Mouse (Mus musculus) bone marrow, adult 2 months (tissue): Measurements from ENCODE around the gene Ntn5. TPM values are rescaled to one million over a fixed set of nuclear protein-coding genes. Genes with fewer than 3 reads are reported as not detected.

Source experiments
- H3K27ac ChIP-seq: fragments of 200-500 bp; 2 replicates; pipeline ENCODE4 v1.5.1; 2012; ENCODE audit warnings: low read depth, mild to moderate bottlenecking, control low read depth, inconsistent platforms, low read length; ENCODE audit not compliant: control insufficient read depth, poor library complexity, insufficient read depth
- H3K4me1 ChIP-seq: fragments of 200-500 bp; 2 replicates; pipeline ENCODE4 v1.6.1; 2011; ENCODE audit warnings: low read length; ENCODE audit not compliant: control insufficient read depth, insufficient read depth
- H3K4me3 ChIP-seq: fragments of 200-500 bp; replicated peaks from 2 replicates; pipeline ENCODE3; 2011; ENCODE audit warnings: mild to moderate bottlenecking, low read depth, low read length, control low read depth; ENCODE audit not compliant: control insufficient read depth
- CTCF ChIP-seq: fragments of 200-500 bp; IDR thresholded peaks from 2 replicates; pipeline ENCODE4 v1.5.1; 2011; ENCODE audit warnings: low read length, control low read depth; ENCODE audit not compliant: control insufficient read depth, insufficient read depth
- POLR2A ChIP-seq: fragments of 200-500 bp; IDR thresholded peaks from 2 replicates; pipeline ENCODE4 v1.6.1; 2011; ENCODE audit warnings: low read depth, mild to moderate bottlenecking, control low read depth, low read length, borderline replicate concordance; ENCODE audit not compliant: control insufficient read depth
- WGBS: fragments of 180-500 bp; shearing (Covaris S2); methylation state at CpG from one replicate; pipeline ENCODE4 v1.1.7; 2018; 5-methylcytosine and 5-hydroxymethylcytosine counted together
- polyA plus RNA-seq: library from polyadenylated mRNA; stranded (reverse); fragments of >200 nt; gene quantifications from 2 replicates; pipeline ENCODE4 v1.2.4, GENCODE M21; 2011; ENCODE audit warnings: low replicate concordance; ENCODE audit not compliant: missing spikeins, insufficient read depth, insufficient read length

Ntn5 gene
- polyA plus RNA-seq, 1 experiment = not detected

DNA sequence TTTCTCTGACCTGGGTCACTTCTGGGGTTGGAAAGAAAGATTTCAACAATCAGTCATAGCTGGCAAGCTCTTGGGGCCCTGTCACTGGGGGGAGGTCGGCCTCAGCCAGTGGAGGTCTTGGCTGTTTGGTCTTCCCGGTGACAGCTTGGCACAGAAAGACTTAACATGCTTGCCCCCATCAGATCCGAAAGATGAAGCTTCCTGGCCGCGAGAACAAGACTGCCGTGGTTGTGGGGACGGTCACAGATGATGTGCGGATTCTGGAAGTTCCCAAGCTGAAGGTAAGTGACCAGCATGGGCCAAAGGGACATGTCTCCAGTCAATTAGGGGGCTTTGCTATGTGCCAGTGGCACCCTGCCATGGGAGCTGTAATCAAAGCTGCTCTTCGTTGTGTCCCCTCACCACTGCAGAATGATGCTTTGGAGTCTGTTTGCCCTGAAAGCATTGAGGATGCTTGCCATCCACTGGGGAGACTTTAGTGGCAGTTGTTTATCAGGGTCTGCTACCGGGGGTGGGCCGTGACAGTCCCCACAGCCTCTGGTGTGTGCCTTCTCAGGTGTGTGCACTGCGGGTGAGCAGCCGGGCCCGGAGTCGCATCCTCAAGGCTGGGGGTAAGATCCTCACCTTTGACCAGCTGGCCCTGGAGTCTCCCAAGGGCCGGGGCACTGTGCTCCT lies 36.1 kb downstream of the Ntn5 start:
- no peak overlapping the region for H3K27ac ChIP-seq
- TF ChIP-seq POLR2A = no peak
- TF ChIP-seq CTCF = no peak
- 88% methylated on average over 16 of the region's 16 CpGs for WGBS
- H3K4me1 ChIP-seq = peaks cover 4% of the 10 kb centered on the region; the same call in 1 of the 2 replicates
- H3K4me3 ChIP-seq = no peak overlapping the region

DNA sequence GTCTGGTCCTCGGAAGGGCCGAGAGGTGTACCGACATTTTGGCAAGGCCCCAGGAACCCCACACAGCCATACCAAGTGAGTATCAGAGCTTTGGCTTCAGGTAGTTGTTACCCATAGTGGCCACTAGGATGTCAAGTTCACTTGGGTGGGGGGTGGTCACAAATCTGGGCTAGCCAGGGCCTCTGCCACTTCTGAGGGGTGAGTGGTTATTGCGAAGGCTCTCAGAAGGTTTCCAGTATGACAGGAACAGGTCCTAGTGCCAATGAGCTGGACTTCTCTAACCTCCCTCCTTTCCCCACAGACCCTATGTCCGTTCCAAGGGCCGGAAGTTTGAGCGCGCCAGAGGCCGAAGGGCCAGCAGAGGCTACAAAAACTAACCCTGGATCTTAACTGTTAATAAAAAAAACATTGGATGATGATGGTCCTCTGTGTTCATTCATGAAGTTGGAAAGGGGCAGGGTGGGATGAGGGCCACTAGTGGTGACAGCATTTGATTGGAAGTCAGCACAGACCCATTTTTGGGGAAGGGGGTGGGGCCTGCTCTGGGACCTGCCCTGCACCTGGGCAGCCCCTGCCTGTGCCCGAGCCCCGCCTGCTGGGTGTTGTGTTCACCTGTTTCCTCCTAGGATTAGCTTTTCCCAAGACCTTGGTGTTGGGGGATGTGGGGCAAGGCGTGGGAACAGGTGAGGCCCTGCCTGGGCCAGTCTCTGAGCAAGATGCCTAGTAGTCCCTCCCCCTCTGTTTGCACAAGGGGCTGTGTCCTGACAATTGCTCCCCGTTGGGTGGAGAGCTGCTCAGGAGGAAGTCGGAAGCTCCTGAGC lies 36.8 kb downstream of the Ntn5 start, which contains the start of gene Fam83e:
TSS of gene Fam83e (plus strand) at position 800 of the 821 bp plus-strand sequence.
- no peak within 1 kb of the TSS for H3K27ac ChIP-seq
- WGBS = 82% methylated on average over 14 of the region's 14 CpGs
- no peak within 1 kb of the TSS for H3K4me3 ChIP-seq
- TF ChIP-seq CTCF = no peak
- no peak for TF ChIP-seq POLR2A
- H3K4me1 ChIP-seq = peaks cover 2% of the 10 kb centered on the region; the same call in 1 of the 2 replicates

DNA sequence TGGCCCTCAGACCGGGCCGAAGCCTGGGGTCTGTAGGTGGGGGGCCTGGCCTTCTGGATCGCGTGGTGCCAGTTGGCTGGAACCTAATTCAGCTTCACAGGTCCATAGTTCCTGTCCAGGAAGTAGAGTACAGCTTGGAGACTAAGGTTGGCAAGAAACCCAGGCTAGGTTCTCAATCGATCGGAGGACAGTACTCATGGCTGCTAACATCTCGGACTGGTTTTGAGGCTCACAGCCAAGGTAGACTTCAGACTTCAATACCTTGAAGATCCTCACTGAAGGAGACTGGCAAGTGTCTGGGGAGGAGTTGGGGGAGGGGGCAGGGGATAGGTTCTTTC lies 37.4 kb downstream of the Ntn5 start:
- WGBS = 89% methylated on average over 7 of the region's 7 CpGs
- no peak for TF ChIP-seq CTCF
- TF ChIP-seq POLR2A = no peak
- Histone ChIP-seq H3K4me1 (no peaks in the 10 kb centered on the region; the same call in 1 of the 2 replicates), H3K4me3 (no peak overlapping the region), H3K27ac (no peak overlapping the region)

DNA sequence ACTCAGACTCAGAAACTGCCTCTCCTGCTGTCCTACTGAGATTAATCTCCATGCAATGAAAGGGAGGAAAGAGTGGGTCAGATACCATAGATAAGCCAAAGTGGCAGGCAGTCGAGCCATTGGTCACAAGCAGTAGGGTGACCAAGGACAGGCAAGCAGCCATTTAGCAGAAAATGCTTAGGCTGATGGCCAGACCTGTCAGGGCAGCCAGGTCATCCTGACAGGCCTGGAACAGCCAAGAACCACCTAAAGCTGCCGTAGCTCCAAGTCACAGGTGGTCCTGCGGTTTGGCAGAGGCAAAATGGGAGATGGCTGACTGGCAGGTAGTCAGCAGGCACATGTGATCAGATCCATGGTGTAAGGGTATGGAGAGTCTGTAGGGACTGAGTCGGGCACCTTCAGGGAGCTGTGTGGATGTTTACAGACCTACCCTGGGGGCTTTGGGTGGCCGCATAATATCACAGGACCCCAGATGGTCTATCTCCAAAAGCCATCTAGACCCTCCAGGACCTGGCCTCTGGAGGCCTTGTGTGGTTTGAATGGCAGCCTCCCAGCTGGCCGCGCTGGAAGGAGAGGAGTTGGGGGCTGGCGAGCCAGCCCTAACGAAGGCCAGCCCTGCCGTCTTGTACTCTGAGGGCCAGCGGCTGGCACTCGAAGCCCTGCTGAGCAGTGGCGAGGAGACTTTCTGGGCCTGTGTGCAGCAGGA lies 38.0 kb downstream of the Ntn5 start:
- H3K4me3 ChIP-seq = no peak overlapping the region
- TF ChIP-seq CTCF = no peak
- TF ChIP-seq POLR2A = no peak
- H3K4me1 ChIP-seq = no peaks in the 10 kb centered on the region; the same call in 1 of the 2 replicates
- WGBS = 83% methylated on average over 13 of the region's 13 CpGs
- H3K27ac ChIP-seq = no peak overlapping the region

DNA sequence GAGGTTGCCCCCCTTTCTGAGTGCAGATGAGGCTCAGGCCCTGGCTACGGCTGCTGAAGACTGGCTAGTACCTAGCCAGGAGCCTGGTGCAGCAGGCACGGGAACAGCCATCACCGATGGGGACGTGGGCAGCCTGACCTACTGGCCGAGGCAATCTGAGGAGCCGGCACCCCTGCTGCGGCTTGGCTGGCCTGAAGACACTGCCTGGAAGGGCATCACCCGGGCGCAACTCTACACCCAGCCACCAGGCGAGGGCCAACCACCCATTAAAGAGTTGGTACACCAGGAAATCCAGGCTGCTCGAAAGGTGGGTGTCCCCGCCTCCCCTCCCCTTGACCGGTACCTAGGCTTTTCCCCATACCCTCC lies 38.5 kb downstream of the Ntn5 start:
- WGBS = 77% methylated on average over 13 of the region's 13 CpGs
- no peak overlapping the region for H3K4me3 ChIP-seq
- no peak overlapping the region for H3K27ac ChIP-seq
- TF ChIP-seq CTCF (no peak), POLR2A (no peak)
- H3K4me1 ChIP-seq = no peaks in the 10 kb centered on the region; the same call in 1 of the 2 replicates

DNA sequence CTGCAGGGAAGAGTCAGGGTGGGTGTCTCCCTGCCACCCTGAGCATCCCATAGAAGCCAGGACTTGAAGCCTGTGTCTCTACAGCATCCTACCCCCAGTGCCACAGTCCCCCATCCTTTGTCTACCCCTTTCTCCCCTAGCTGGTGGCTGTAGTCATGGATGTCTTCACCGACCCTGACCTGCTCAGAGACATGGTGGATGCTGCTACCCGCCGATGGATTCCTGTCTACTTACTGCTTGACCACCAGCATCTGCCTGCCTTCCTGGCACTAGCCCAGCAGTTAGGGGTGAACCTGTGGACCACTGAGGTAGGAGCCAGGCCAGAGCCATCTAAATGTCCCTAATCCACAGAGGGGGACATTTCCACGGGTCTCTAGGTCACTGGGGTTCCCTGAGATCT lies 39.5 kb downstream of the Ntn5 start:
- no peak for TF ChIP-seq POLR2A
- no peak for TF ChIP-seq CTCF
- 86% methylated on average over 4 of the region's 4 CpGs for WGBS
- Histone ChIP-seq H3K4me3 (no peak overlapping the region), H3K4me1 (no peaks in the 10 kb centered on the region; the same call in 1 of the 2 replicates), H3K27ac (no peak overlapping the region)

DNA sequence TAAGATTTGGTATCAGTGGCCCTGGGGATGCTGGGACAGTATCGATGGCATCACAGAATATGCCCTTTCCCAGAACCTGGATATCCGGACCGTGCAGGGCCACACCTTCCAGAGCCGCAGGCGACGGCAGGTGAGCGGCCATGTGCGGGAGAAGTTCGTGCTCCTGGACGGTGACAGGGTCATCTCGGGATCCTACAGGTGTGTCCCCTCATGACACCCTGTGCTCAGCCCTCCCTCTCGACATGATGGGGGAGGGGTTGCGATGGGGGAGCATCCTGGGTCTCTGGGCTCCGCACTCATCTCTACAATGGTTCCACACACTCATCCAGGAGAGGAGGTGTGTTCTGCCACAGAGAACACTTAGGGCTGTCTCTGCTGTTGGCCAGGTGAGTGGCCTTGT lies 40.0 kb downstream of the Ntn5 start:
- Histone ChIP-seq H3K27ac (no peak overlapping the region), H3K4me1 (no peaks in the 10 kb centered on the region), H3K4me3 (no peak overlapping the region)
- TF ChIP-seq CTCF = no peak
- no peak for TF ChIP-seq POLR2A
- WGBS = 88% methylated on average over 14 of the region's 14 CpGs

DNA sequence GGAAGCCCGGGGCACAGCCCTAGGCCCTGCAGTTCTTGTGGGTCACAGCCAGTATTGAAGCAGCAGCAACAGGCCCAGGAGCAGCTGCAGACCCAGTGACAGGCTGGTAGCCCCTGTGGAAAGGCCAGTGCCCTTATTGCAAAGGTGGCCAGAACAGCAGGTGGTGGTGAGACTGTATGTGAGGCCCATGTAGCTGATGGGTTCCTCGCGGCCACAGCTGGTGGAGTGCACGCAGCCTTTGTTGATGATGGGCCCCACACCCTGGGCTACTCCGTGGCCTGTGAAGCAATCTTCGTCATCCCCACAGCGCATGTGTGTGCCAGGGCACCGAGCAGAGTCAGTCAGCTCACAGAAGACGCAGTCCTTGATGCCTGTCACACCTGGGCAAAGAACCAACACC lies 41.3 kb downstream of the Ntn5 start:
- H3K4me1 ChIP-seq = no peaks in the 10 kb centered on the region
- whole genome bisulfite sequencing = 82% methylated on average over 9 of the region's 9 CpGs
- no peak for TF ChIP-seq POLR2A
- no peak for TF ChIP-seq CTCF
- no peak overlapping the region for H3K4me3 ChIP-seq
- no peak overlapping the region; the same call in 1 of the 2 replicates for H3K27ac ChIP-seq
